Mouse (Mus musculus) neural tube, embryonic 15.5 days (tissue): Measurements from ENCODE around the gene Cpn2. TPM values are rescaled to one million over a fixed set of nuclear protein-coding genes. Genes with fewer than 3 reads are reported as not detected.
A peak's percentile ranks its signal among the peaks of the same experiment; 100 is the strongest.

Experiments used
- ATAC-seq: fragments of 200-750 bp; cut with Nextera tagmentation; 2 replicates; pipeline ENCODE4 v1.8.0; 2017; ENCODE audit warnings: mild to moderate bottlenecking, moderate TSS enrichment, moderate library complexity; ENCODE audit not compliant: low FRiP score
- H3K27ac ChIP-seq: fragments of 300-500 bp; sonication (generic); replicated peaks from 2 replicates; pipeline ENCODE4 v1.5.1; 2015; ENCODE audit warnings: mild to moderate bottlenecking, inconsistent platforms
- H3K27me3 ChIP-seq: fragments of 300-500 bp; sonication (generic); replicated peaks from 2 replicates; pipeline ENCODE4 v1.6.1; 2015; ENCODE audit warnings: inconsistent platforms
- H3K36me3 ChIP-seq: fragments of 300-500 bp; sonication (generic); 2 replicates; pipeline ENCODE4 v1.6.1; 2015; ENCODE audit warnings: inconsistent platforms
- H3K4me1 ChIP-seq: fragments of 300-500 bp; sonication (generic); 2 replicates; pipeline ENCODE4 v1.6.1; 2015; ENCODE audit warnings: inconsistent platforms
- H3K4me2 ChIP-seq: fragments of 300-500 bp; sonication (generic); 2 replicates; pipeline ENCODE4 v1.6.1; 2015; ENCODE audit warnings: inconsistent platforms, mild to moderate bottlenecking, moderate library complexity
- H3K4me3 ChIP-seq: fragments of 300-500 bp; sonication (generic); replicated peaks from 2 replicates; pipeline ENCODE4 v1.5.1; 2015; ENCODE audit warnings: mild to moderate bottlenecking, inconsistent platforms
- H3K9ac ChIP-seq: fragments of 300-500 bp; sonication (generic); replicated peaks from 2 replicates; pipeline ENCODE4 v1.6.1; 2015; ENCODE audit warnings: mild to moderate bottlenecking, inconsistent platforms
- H3K9me3 ChIP-seq: fragments of 300-500 bp; sonication (generic); replicated peaks from 2 replicates; pipeline ENCODE4 v1.6.1; 2016; ENCODE audit warnings: inconsistent platforms
- WGBS: fragments of 180-500 bp; shearing (Covaris S2); methylation state at CpG from one replicate; pipeline ENCODE4 v1.1.7; 2015; ENCODE audit warnings: mixed read lengths; 5-methylcytosine and 5-hydroxymethylcytosine counted together
- polyA plus RNA-seq: library from polyadenylated mRNA; unstranded; fragments of >200 nt; fragmentation: Nextera tagmentation; extraction: Ambion mirVana; gene quantifications from 2 replicates; pipeline ENCODE4 v1.2.1, GENCODE M21; 2015

Cpn2 gene
- polyA plus RNA-seq, 1 experiment from 2014 or later, result not detected

- H3K4me1 ChIP-seq, result no peaks in the 10 kb centered on the region
- no peak overlapping the region for H3K4me2 ChIP-seq
- no peaks in the 10 kb centered on the region for H3K36me3 ChIP-seq
- H3K27ac ChIP-seq, result no peak overlapping the region
- H3K27me3 ChIP-seq, result peaks cover 20% of the 10 kb centered on the region
- 90% methylated on average over 6 of the region's 6 CpGs for WGBS
- H3K9ac ChIP-seq, result no peak overlapping the region
- H3K9me3 ChIP-seq, result no peaks in the 10 kb centered on the region
- ATAC-seq, result no peak
- H3K4me3 ChIP-seq, result no peak overlapping the region
These were observed 35.4 kb upstream of the Cpn2 start for GRCm38 (mm10) chr16:30302686-30303085.

- H3K4me2 ChIP-seq, result no peak overlapping the region
- WGBS, result 77% methylated on average over 10 of the region's 10 CpGs
- ATAC-seq, result no peak
These were observed 32.5 kb upstream of the Cpn2 start for GRCm38 (mm10) chr16:30299711-30300277.

DNA sequence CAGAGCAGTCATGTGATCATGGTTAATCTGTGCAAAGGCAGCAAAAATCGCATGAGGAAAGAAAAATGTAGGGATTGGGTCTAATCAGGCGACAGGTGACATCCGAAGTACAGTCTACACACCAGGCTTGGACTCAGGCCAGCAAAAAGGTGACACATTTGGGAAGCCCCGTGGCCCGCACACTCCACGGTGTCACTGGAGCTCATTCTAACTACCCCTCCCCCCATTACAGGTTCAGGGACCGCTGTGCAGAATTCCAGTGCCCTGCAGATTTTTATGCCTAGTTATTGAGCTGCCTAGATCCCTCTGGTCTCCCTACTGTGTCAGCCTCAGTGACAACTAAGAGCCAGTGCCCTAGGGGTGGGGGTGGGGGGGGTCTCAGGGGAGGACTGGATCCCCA is 30.2 kb upstream of the Cpn2 start:
- Histone ChIP-seq H3K27ac (no peak overlapping the region), H3K4me3 (no peak overlapping the region), H3K27me3 (no peaks in the 10 kb centered on the region), H3K4me2 (no peak overlapping the region), H3K9ac (no peak overlapping the region), H3K36me3 (no peaks in the 10 kb centered on the region), H3K4me1 (no peaks in the 10 kb centered on the region), H3K9me3 (no peaks in the 10 kb centered on the region)
- WGBS, result 91% methylated on average over 7 of the region's 7 CpGs
- no peak for ATAC-seq

More at GRCm38 (mm10) chr16:30299711-30300277, 32.5 kb upstream of the Cpn2 start:
- Histone ChIP-seq H3K27me3 (0 out of 2 replicates have a peak, but pooled peaks cover 5% of the 10 kb centered on the region), H3K4me1 (no peaks in the 10 kb centered on the region), H3K4me3 (no peak overlapping the region), H3K9me3 (no peaks in the 10 kb centered on the region), H3K27ac (no peak overlapping the region), H3K9ac (no peak overlapping the region), H3K36me3 (no peaks in the 10 kb centered on the region)

DNA sequence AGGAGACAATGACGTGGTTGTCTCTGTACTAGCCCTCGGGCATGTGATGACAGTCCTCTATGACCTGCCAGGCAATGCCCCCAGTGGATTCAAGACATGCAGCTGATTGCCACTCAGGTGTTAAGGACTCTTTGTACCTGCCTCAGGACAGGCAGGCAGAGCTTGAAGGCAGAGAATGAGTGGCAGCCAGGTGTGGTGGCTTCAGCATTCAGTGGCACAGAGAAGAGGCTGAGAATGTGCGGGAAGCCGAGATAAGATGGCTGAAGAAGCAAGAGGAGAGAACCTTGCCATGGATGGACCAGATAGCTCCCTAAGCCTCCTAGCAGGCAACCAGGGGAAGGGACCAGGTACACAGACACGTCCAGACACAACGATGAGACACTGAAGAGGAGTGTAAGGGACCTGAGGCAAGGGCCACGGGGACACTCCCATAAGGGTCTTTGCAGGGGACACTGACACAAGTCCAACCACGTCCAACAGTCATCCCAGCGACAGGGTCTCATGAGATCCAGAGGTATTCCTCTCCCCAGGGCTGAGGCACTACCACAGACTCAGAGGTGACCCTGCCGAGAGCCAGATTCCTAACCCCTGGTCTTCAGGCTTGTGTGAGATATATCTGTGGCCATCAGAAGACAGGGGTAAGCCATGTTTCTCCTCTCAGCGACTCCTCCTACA is 29.4 kb upstream of the Cpn2 start:
- H3K4me1 ChIP-seq, result no peaks in the 10 kb centered on the region
- no peak overlapping the region for H3K4me2 ChIP-seq
- H3K9me3 ChIP-seq, result no peaks in the 10 kb centered on the region
- H3K36me3 ChIP-seq, result no peaks in the 10 kb centered on the region
- no peak overlapping the region for H3K9ac ChIP-seq
- H3K27ac ChIP-seq, result no peak overlapping the region
- H3K4me3 ChIP-seq, result no peak overlapping the region
- H3K27me3 ChIP-seq, result no peaks in the 10 kb centered on the region
- no peak for ATAC-seq
- WGBS, result 90% methylated on average over 11 of the region's 11 CpGs

DNA sequence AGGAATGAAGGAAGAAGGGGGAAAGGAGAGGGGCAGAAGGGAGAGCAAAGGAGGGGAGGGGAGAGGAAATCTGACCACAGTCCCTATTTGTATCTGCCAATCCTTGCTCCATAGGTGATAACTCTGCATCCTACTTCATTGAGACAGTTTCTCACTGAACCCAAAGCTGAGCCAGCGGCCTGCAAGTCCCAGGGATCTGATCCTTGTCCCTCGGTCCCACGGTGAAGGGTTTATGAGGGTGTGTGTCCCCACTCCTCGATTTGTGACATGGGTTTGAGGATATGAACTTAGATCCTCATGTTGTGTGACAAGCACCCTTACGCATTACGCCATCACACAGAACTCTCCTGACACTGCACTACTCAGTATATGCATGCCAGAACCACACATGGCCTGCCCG is 27.8 kb upstream of the Cpn2 start:
- no peaks in the 10 kb centered on the region for H3K36me3 ChIP-seq
- no peak overlapping the region for H3K4me3 ChIP-seq
- H3K27ac ChIP-seq, result no peak overlapping the region
- no peak overlapping the region for H3K4me2 ChIP-seq
- no peak overlapping the region for H3K9ac ChIP-seq
- no peak for ATAC-seq
- no peaks in the 10 kb centered on the region for H3K4me1 ChIP-seq
- H3K9me3 ChIP-seq, result no peaks in the 10 kb centered on the region
- no peaks in the 10 kb centered on the region for H3K27me3 ChIP-seq
- 94% methylated on average over 7 of the region's 7 CpGs for WGBS

- no peaks in the 10 kb centered on the region for H3K27me3 ChIP-seq
- H3K4me1 ChIP-seq, result no peaks in the 10 kb centered on the region
- 68% methylated on average over 6 of the region's 6 CpGs for WGBS
- no peak overlapping the region for H3K27ac ChIP-seq
- no peaks in the 10 kb centered on the region for H3K36me3 ChIP-seq
- H3K9ac ChIP-seq, result no peak overlapping the region
- H3K9me3 ChIP-seq, result no peaks in the 10 kb centered on the region
- no peak overlapping the region for H3K4me2 ChIP-seq
- ATAC-seq, result no peak
- no peak overlapping the region for H3K4me3 ChIP-seq
These were observed 23.1 kb upstream of the Cpn2 start for GRCm38 (mm10) chr16:30290436-30290835.

DNA sequence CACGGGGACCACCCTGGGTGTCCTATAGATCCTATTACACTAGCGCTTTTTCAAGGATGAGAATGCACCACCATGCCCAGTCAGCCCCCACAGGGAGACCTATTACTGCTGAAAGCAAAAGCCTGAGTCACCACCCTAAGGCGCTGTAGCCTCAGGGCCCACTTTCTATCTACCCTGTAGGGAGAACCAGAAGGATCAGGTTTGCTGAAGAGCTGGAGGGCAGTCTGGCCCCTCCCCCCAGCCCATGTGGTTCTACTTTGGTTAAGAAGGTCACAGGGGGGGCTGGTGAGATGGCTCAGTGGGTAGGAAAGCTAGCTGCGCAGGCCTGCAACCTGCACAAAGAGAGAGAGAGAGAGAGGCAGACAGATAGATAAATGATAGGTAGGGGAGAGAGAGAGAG is 18.4 kb upstream of the Cpn2 start:
- no peaks in the 10 kb centered on the region for H3K36me3 ChIP-seq
- H3K9me3 ChIP-seq, result no peaks in the 10 kb centered on the region
- H3K4me2 ChIP-seq, result no peak overlapping the region
- no peak overlapping the region for H3K4me3 ChIP-seq
- no peak overlapping the region for H3K9ac ChIP-seq
- peaks cover 40% of the 10 kb centered on the region for H3K27me3 ChIP-seq
- no peak overlapping the region for H3K27ac ChIP-seq
- 66% methylated on average over 4 of the region's 4 CpGs for WGBS
- peaks cover 18% of the 10 kb centered on the region for H3K4me1 ChIP-seq
- ATAC-seq, result no peak

DNA sequence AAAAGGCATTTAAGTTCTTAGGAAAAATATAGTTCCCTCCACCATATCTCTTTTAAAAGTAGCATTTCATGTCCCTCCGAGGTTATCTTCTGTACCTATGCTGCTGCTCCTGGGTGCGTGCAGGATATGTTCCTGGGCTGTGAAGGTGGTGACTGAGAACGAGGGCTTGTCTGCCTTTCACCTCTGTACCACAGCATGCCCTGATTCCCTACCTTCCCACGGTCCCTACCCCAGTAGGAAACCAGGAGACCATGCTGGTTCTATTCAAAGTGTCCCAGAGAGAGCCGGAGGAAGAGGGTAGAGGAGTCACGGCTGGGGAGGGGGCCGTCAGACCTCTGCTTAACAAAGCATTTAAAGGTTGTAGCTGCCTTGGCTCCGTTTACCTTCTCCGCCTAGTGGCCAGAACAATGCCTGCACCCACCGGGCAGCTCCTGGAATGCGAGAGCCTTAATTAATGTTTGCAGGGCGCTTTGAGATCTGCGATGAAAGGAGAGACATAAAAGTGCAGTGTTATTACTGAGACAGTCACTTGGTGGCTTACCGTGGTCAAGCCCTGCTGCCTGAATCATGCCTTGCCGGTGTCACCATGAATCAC is 16.5 kb upstream of the Cpn2 start:
- Histone ChIP-seq H3K36me3 (no peaks in the 10 kb centered on the region), H3K4me1 (peaks cover 18% of the 10 kb centered on the region), H3K9ac (no peak overlapping the region), H3K4me3 (peak overlapping the region; percentile 26), H3K4me2 (peak overlapping the region; percentile 59), H3K27me3 (peaks cover 40% of the 10 kb centered on the region), H3K9me3 (no peaks in the 10 kb centered on the region), H3K27ac (no peak overlapping the region)
- 2% methylated on average over 15 of the region's 15 CpGs for WGBS
- peak; percentile 53; the same call in 1 of the 2 replicates for ATAC-seq

DNA sequence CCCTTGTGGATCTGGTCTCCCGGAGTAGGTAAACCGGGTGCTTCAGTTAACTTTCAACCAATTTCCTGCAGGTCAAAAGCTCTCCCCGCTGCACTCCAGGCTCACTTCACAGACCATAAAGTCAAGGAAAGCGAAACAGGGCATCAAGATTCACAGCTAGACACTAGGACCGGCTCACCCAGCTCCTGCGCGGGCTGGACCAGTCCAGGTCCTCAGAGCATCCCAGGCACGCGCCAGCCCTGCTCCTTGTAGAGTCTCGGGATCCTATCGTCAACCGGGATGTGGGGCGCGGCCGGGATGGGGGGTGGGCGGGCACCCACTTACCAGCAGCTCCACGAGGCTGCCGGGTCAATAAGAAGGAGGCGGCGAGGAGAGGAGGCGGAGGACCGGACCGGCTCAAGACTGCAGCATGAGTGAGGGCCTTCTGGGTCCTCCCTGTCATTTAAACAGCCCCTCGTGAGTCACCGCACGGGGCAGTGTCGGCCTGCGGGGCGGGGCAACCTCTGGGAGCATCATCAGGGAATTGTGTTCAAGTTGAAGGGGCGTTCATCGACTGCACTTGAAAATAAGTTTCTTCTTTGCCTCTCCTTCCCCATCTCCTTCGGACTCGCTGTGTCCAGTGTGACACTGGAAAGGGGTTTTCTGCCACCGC is 15.7 kb upstream of the Cpn2 start, which contains the start of gene Lrrc15:
Lrrc15 (minus strand) TSS at position 413 of the 652 bp plus-strand sequence.
- Histone ChIP-seq H3K4me2 (peak within 1 kb of the TSS; percentile 59), H3K36me3 (no peaks in the 10 kb centered on the region), H3K4me1 (peaks cover 22% of the 10 kb centered on the region), H3K4me3 (peak within 1 kb of the TSS; percentile 26), H3K9ac (0 out of 2 replicates have a peak within 1 kb of the TSS, but pooled peaks have one; percentile 2), H3K9me3 (no peaks in the 10 kb centered on the region), H3K27ac (no peak within 1 kb of the TSS), H3K27me3 (peaks cover 40% of the 10 kb centered on the region)
- 6% methylated on average over 34 of the region's 34 CpGs for WGBS
- 0 out of 2 replicates have a peak, but pooled peaks have one; percentile 21 for ATAC-seq

GRCm38 (mm10) chr16:30280676-30281297 is 13.5 kb upstream of the Cpn2 start:
- Histone ChIP-seq H3K27ac (no peak overlapping the region), H3K9ac (no peak overlapping the region), H3K4me3 (no peak overlapping the region), H3K9me3 (no peaks in the 10 kb centered on the region), H3K27me3 (peaks cover 40% of the 10 kb centered on the region), H3K4me1 (peaks cover 22% of the 10 kb centered on the region), H3K36me3 (no peaks in the 10 kb centered on the region), H3K4me2 (no peak overlapping the region)
- ATAC-seq, result no peak
- 5% methylated on average over 4 of the region's 4 CpGs for WGBS

- Histone ChIP-seq H3K4me3 (no peak overlapping the region), H3K27ac (no peak overlapping the region), H3K4me1 (peaks cover 13% of the 10 kb centered on the region), H3K9me3 (no peaks in the 10 kb centered on the region), H3K36me3 (no peaks in the 10 kb centered on the region), H3K27me3 (peaks cover 24% of the 10 kb centered on the region), H3K9ac (no peak overlapping the region), H3K4me2 (no peak overlapping the region)
- 57% methylated on average over 11 of the region's 11 CpGs for WGBS
- no peak for ATAC-seq
These were observed 11.1 kb upstream of the Cpn2 start for GRCm38 (mm10) chr16:30278406-30278805.
